Mouse (Mus musculus) heart, adult 2 months (tissue): ENCODE data around the gene Tnfsf10.

Experiments
- CTCF ChIP-seq: fragments of 200-600 bp; IDR thresholded peaks from 2 replicates; pipeline ENCODE4 v1.8.1; 2022; ENCODE audit warnings: antibody characterized with exemption, mild to moderate bottlenecking, moderate library complexity
- EP300 ChIP-seq: fragments of 200-500 bp; IDR thresholded peaks from 2 replicates; pipeline ENCODE4 v1.6.1; 2011; ENCODE audit warnings: low read depth, low read length, control low read depth; ENCODE audit not compliant: insufficient read depth
- POLR2A ChIP-seq: fragments of 200-500 bp; IDR thresholded peaks from 2 replicates; pipeline ENCODE4 v1.6.1; 2011; ENCODE audit warnings: mild to moderate bottlenecking, low read depth, low read length, control low read depth; ENCODE audit not compliant: insufficient read depth

DNA sequence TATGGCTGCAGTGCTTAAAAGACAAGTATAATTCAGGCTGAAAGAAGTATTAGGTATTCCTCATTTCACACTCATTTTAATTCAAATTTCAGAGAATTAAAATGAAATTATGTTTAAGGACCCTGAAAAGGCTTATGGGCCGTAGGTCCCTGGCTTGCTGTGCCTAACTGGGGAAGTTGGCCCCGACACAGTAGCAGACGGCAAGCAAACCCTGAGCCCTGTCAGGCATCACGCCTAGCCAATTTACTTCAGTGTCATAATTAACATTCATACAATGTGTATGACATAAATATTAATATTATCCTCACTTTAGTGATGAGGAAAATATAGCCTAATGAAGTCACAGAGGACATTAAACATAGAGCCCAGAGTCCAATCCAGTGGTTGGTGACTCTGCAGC, 16.4 kb upstream of the Tnfsf10 start:
- no peak for TF ChIP-seq POLR2A
- TF ChIP-seq CTCF = no peak
- TF ChIP-seq EP300 = no peak
